Mouse (Mus musculus) cerebellum, adult 2 months (tissue): ENCODE results near the gene Poldip3.

ENCODE experiments used
- CTCF ChIP-seq: fragments of 200-500 bp; IDR thresholded peaks from 2 replicates; pipeline ENCODE4 v1.5.1; 2011; ENCODE audit warnings: low read depth, mild to moderate bottlenecking, control low read depth, low read length, moderate library complexity, borderline replicate concordance; ENCODE audit not compliant: insufficient read depth
- POLR2A ChIP-seq: fragments of 200-500 bp; IDR thresholded peaks from 2 replicates; pipeline ENCODE4 v1.6.1; 2011; ENCODE audit warnings: low read length, control low read depth, borderline replicate concordance; ENCODE audit not compliant: insufficient read depth

- TF ChIP-seq CTCF (no peak), POLR2A (no peak)
Observed at GRCm38 (mm10) chr15:83083530-83083929, 65.7 kb downstream of the Poldip3 start.
